ENCODE assay signal across 13 mouse cellular contexts in the genomic region with DNA sequence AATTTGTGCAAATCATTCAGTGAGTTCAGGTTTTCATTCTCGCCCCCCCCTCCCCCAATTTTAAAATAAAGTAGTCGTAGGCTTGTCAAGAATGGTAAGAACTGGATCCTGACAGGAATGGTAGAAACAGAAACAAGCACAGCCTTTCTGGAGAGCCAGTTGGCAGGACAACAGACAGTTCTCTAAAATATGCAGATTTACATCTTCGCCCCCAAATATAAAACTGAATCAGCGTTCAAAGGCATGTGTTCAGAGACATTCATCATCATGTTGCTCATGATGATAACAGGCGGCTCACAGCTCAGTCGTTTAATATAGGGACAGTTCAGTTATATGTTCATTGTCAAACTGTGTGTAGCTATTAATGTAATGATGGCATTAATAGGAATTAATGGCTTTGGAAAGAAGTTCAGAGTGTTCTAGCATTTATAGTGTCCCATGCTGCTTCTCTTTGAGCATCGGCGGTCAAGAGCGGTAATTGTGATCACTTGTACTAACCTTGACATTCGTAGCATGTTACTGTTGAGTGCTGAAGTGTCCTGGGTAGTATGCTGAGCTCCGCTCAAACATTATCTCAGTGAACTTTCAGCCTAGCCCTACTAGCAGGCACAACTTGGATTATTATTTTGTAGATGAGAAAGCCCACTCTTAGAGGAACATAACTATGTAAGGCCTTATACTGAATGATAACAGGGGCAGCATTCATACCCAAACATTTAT.
DNase-seq lines count a peak whose midpoint lies in the region; ATAC-seq and TF ChIP-seq lines count a peak whose summit lies in the region.
"Had no signal": no experiment of that assay in that cellular context is flagged by ENCODE, and none has a peak within 500 bp of the region (broad histone marks: within the 10 kb centered on the region; RNA-seq: fewer than 3 reads in every experiment).

No protein-coding gene starts in this region.

- no peak for TF ChIP-seq CTCF in liver, adult 2 months (IDR thresholded peaks at IDR 0.05; ENCODE audit: low read depth, low read length)

- intact Hi-C loops in heart, postnatal 10 days (cut with DNase I): no loop called here

- TF ChIP-seq POLR2A in liver, adult 2 months (IDR thresholded peaks at IDR 0.05; ENCODE audit: extremely low read depth, insufficient read depth, low read length): no peak

- H3K9me3 ChIP-seq in heart, embryonic 16.5 days (replicated peaks; ENCODE audit: control insufficient read depth, low read length): no peaks in the 10 kb centered on the region
- H3K9me3 ChIP-seq in liver, embryonic 11.5 days (ENCODE audit: control insufficient read depth, low read length): no peaks in the 10 kb centered on the region
- H3K9me3 ChIP-seq in embryonic facial prominence, embryonic 14.5 days (ENCODE audit: control insufficient read depth, low read length): no peaks in the 10 kb centered on the region
- H3K9me3 ChIP-seq: limb, embryonic 12.5 days had no signal

- H3K4me1 ChIP-seq in heart, embryonic 16.5 days (ENCODE audit: control insufficient read depth, insufficient read depth, low read length): peaks cover 29% of the 10 kb centered on the region
- H3K4me1 ChIP-seq in liver, adult 2 months (ENCODE audit: control insufficient read depth, insufficient read depth, low read length): peaks cover 16% of the 10 kb centered on the region
- peaks cover 7% of the 10 kb centered on the region for H3K4me1 ChIP-seq in liver, embryonic 11.5 days (replicated peaks; ENCODE audit: control insufficient read depth, insufficient read depth, low read length)
- peaks cover 41% of the 10 kb centered on the region for H3K4me1 ChIP-seq in embryonic facial prominence, embryonic 14.5 days (ENCODE audit: control insufficient read depth, insufficient read depth, low read length)

- H3K4me2 ChIP-seq in heart, embryonic 16.5 days (ENCODE audit: low read depth, low read length): no peak overlapping the region
- no peak overlapping the region for H3K4me2 ChIP-seq in liver, embryonic 11.5 days
- H3K4me2 ChIP-seq in embryonic facial prominence, embryonic 14.5 days (ENCODE audit: low read depth, low read length): no peak overlapping the region
- H3K4me2 ChIP-seq: limb, embryonic 12.5 days had no signal

- DNase-seq in heart, postnatal 10 days: no peak
- DNase-seq in liver, adult 2 months (ENCODE audit: extremely low read depth, low read depth, low spot score): no peak
- no peak for DNase-seq in liver, embryonic 11.5 days (ENCODE audit: low spot score)
- peak; percentile 69 for DNase-seq in embryonic facial prominence, embryonic 14.5 days (ENCODE audit: low spot score)
- peak; percentile 55 for DNase-seq in layer of hippocampus, adult 9-11 months
- no peak for DNase-seq in spleen, adult 18-20 months
- no peak for DNase-seq in ovary, adult 18-20 months (ENCODE audit: low spot score)
- DNase-seq: cerebellum, adult 11-12 months; thymus, postnatal 25 days had no signal

- H3K9ac ChIP-seq in heart, embryonic 16.5 days (ENCODE audit: low read length): no peak overlapping the region
- no peak overlapping the region for H3K9ac ChIP-seq in liver, adult 2 months (ENCODE audit: low read depth, low read length)
- H3K9ac ChIP-seq in liver, embryonic 11.5 days (ENCODE audit: low read depth, low read length): no peak overlapping the region
- H3K9ac ChIP-seq in embryonic facial prominence, embryonic 14.5 days (ENCODE audit: low read depth, low read length): no peak overlapping the region
- H3K9ac ChIP-seq: limb, embryonic 12.5 days had no signal

- no peaks in the 10 kb centered on the region for H3K27me3 ChIP-seq in heart, embryonic 16.5 days (ENCODE audit: control insufficient read depth, insufficient read depth, low read length)
- H3K27me3 ChIP-seq in liver, adult 2 months (ENCODE audit: control insufficient read depth, insufficient read depth, low read length): no peaks in the 10 kb centered on the region
- H3K27me3 ChIP-seq in liver, embryonic 11.5 days (replicated peaks; ENCODE audit: control insufficient read depth, insufficient read depth, low read length): no peaks in the 10 kb centered on the region
- H3K27me3 ChIP-seq in embryonic facial prominence, embryonic 14.5 days (replicated peaks; ENCODE audit: control insufficient read depth, insufficient read depth, low read length): no peaks in the 10 kb centered on the region
- H3K27me3 ChIP-seq: CH12.LX; limb, embryonic 12.5 days had no signal

- H3K36me3 ChIP-seq in heart, embryonic 16.5 days (ENCODE audit: control insufficient read depth, insufficient read depth): no peaks in the 10 kb centered on the region
- no peaks in the 10 kb centered on the region for H3K36me3 ChIP-seq in liver, adult 2 months (ENCODE audit: control insufficient read depth, insufficient read depth, low read length)
- H3K36me3 ChIP-seq in liver, embryonic 11.5 days (ENCODE audit: control insufficient read depth, insufficient read depth, low read length): no peaks in the 10 kb centered on the region
- no peaks in the 10 kb centered on the region for H3K36me3 ChIP-seq in embryonic facial prominence, embryonic 14.5 days (ENCODE audit: control insufficient read depth, insufficient read depth, low read length)
- H3K36me3 ChIP-seq: limb, embryonic 12.5 days had no signal

- no peak overlapping the region for H3K4me3 ChIP-seq in heart, embryonic 16.5 days (ENCODE audit: low read length)
- no peak overlapping the region for H3K4me3 ChIP-seq in liver, adult 2 months (ENCODE audit: insufficient read depth, low read depth, low read length)
- no peak overlapping the region for H3K4me3 ChIP-seq in liver, embryonic 11.5 days (ENCODE audit: low read depth, low read length)
- no peak overlapping the region for H3K4me3 ChIP-seq in embryonic facial prominence, embryonic 14.5 days (ENCODE audit: low read depth, low read length)
- H3K4me3 ChIP-seq: limb, embryonic 12.5 days had no signal

- H3K27ac ChIP-seq in heart, embryonic 16.5 days (ENCODE audit: low read length): no peak overlapping the region
- peak overlapping the region; percentile 88 for H3K27ac ChIP-seq in liver, adult 2 months (replicated peaks; ENCODE audit: insufficient read depth, low read depth, low read length)
- H3K27ac ChIP-seq in liver, embryonic 11.5 days (ENCODE audit: low read depth, low read length): no peak overlapping the region
- H3K27ac ChIP-seq in embryonic facial prominence, embryonic 14.5 days (replicated peaks; ENCODE audit: low read depth, low read length): peak overlapping the region; percentile 57; the same call in 1 of the 2 replicates

- H3K79me2 ChIP-seq in liver, adult 2 months (ENCODE audit: control insufficient read depth, insufficient read depth, low read length): no peaks in the 10 kb centered on the region

- 0 out of 2 replicates have a peak, but pooled peaks have one; percentile 52 for ATAC-seq in heart, embryonic 16.5 days (replicated peaks; ENCODE audit: extremely low read depth, insufficient read depth, low FRiP score)
- ATAC-seq in liver, embryonic 11.5 days (replicated peaks; ENCODE audit: low FRiP score): no peak
- no peak for ATAC-seq in embryonic facial prominence, embryonic 14.5 days (ENCODE audit: low read depth)
- ATAC-seq: activated CD4-positive, CD25-positive, alpha-beta regulatory T cell, adult 4 months had no signal

- WGBS in heart, embryonic 16.5 days: 45% methylated on average over 11 of the region's 11 CpGs
- 76% methylated on average over 11 of the region's 11 CpGs for WGBS in liver, adult 2 months
- 86% methylated on average over 11 of the region's 11 CpGs for WGBS in liver, embryonic 11.5 days
- 73% methylated on average over 11 of the region's 11 CpGs for WGBS in embryonic facial prominence, embryonic 14.5 days

Comparison
In these comparisons a context has a peak if more than half of its experiments do, and no peak if none do; other contexts are left out.
1. H3K27ac ChIP-seq: peak in liver, adult 2 months (single experiment) and embryonic facial prominence, embryonic 14.5 days (single experiment); none in heart, embryonic 16.5 days (single experiment) and liver, embryonic 11.5 days (single experiment).
2. DNase-seq: peak in embryonic facial prominence, embryonic 14.5 days (single experiment) and layer of hippocampus, adult 9-11 months (single experiment); none in heart, postnatal 10 days (0 of 2), liver, adult 2 months (single experiment), liver, embryonic 11.5 days (single experiment), spleen, adult 18-20 months (0 of 2) and ovary, adult 18-20 months (single experiment).